Mouse (Mus musculus): Measurements from ENCODE around the gene Ggt1. TPM values are rescaled to one million over a fixed set of nuclear protein-coding genes. Genes with fewer than 3 reads are reported as not detected.
"Not testable (repeated sequence)": the region's sequence is repeated elsewhere in the genome, so short reads cannot be mapped to it uniquely, and the experiment has no call there.

The Ggt1 gene
- 1 to 10 TPM; 2.0 to 2.8 TPM for total RNA-seq (2021)
- long read RNA-seq, experiment 1 = 0 reads
- long read RNA-seq, experiment 2 = 0 reads

- no peak for DNase-seq (ENCODE audit: low spot score in 2 of 2)
These were observed at the start of gene Ggt1 for GRCm38 (mm10) chr10:75561071-75561654. TSS of gene Ggt1 (plus strand) at chr10:75561604.

- DNase-seq (ENCODE audit: low spot score in 2 of 2) = no peak
These were observed 49.5 kb upstream of the Ggt1 start for GRCm38 (mm10) chr10:75511897-75512296.

GRCm38 (mm10) chr10:75512796-75513195 is 48.6 kb upstream of the Ggt1 start:
- no peak for DNase-seq (ENCODE audit: low spot score in 2 of 2)

- DNase-seq (ENCODE audit: low spot score in 2 of 2) = no peak
These were observed 47.9 kb upstream of the Ggt1 start for GRCm38 (mm10) chr10:75513306-75514067.

- DNase-seq (ENCODE audit: low spot score in 2 of 2) = no peak
These were observed 47.0 kb upstream of the Ggt1 start for GRCm38 (mm10) chr10:75514361-75514760.

GRCm38 (mm10) chr10:75515216-75516037 is 46.0 kb upstream of the Ggt1 start:
- DNase-seq (ENCODE audit: low spot score in 2 of 2) = no peak

- DNase-seq (ENCODE audit: low spot score in 2 of 2) = peak in 1 of 2 experiments; percentile 32
These were observed 45.2 kb upstream of the Ggt1 start for GRCm38 (mm10) chr10:75516038-75516723.

GRCm38 (mm10) chr10:75516724-75517072 is 44.7 kb upstream of the Ggt1 start:
- DNase-seq (ENCODE audit: low spot score in 2 of 2) = no peak

- peak in 1 of 2 experiments; percentile 94 for DNase-seq (ENCODE audit: low spot score in 2 of 2)
These were observed 44.2 kb upstream of the Ggt1 start, which contains the start of gene Snrpd3 for GRCm38 (mm10) chr10:75517073-75517757. TSS of gene Snrpd3 (plus strand) at chr10:75517551.

- peak; percentile 99 for DNase-seq (ENCODE audit: low spot score in 2 of 2)
These were observed 43.7 kb upstream of the Ggt1 start, which contains the start of gene Gucd1 for GRCm38 (mm10) chr10:75517758-75518143. TSS of gene Gucd1 (minus strand) at chr10:75517972.

- DNase-seq (ENCODE audit: low spot score in 2 of 2) = no peak
These were observed 40.8 kb upstream of the Ggt1 start for GRCm38 (mm10) chr10:75520581-75520980.

- no peak for DNase-seq (ENCODE audit: low spot score in 2 of 2)
These were observed 39.8 kb upstream of the Ggt1 start for GRCm38 (mm10) chr10:75521643-75522042.

- DNase-seq (ENCODE audit: low spot score in 2 of 2) = not testable (repeated sequence)
These were observed 36.0 kb upstream of the Ggt1 start for GRCm38 (mm10) chr10:75525450-75525849.

GRCm38 (mm10) chr10:75530322-75530721 is 31.1 kb upstream of the Ggt1 start:
- DNase-seq (ENCODE audit: low spot score in 2 of 2) = no peak

GRCm38 (mm10) chr10:75531532-75532090 is 29.8 kb upstream of the Ggt1 start:
- no peak for DNase-seq (ENCODE audit: low spot score in 2 of 2)

GRCm38 (mm10) chr10:75534216-75534615 is 27.2 kb upstream of the Ggt1 start:
- DNase-seq (ENCODE audit: low spot score in 2 of 2) = no peak

GRCm38 (mm10) chr10:75534934-75535333 is 26.5 kb upstream of the Ggt1 start:
- DNase-seq (ENCODE audit: low spot score in 2 of 2) = no peak

- no peak for DNase-seq (ENCODE audit: low spot score in 2 of 2)
These were observed 26.0 kb upstream of the Ggt1 start for GRCm38 (mm10) chr10:75535423-75535822.

GRCm38 (mm10) chr10:75536123-75536522 is 25.3 kb upstream of the Ggt1 start:
- no peak for DNase-seq (ENCODE audit: low spot score in 2 of 2)

GRCm38 (mm10) chr10:75547901-75548300 is 13.5 kb upstream of the Ggt1 start:
- no peak for DNase-seq (ENCODE audit: low spot score in 2 of 2)

All from layer of hippocampus, postnatal 14 days (tissue).